Mouse (Mus musculus) CH12.LX (cell line): Measurements from ENCODE around the gene Spata13. TPM values are rescaled to one million over a fixed set of nuclear protein-coding genes. Genes with fewer than 3 reads are reported as not detected.

Source experiments
- DNase-seq: peaks from one replicate; pipeline ENCODE4 v3.0.0-alpha.2; 2013; ENCODE audit errors: extremely low read depth
- H3K27ac ChIP-seq: 2 replicates; pipeline ENCODE4 v1.5.1; 2012; ENCODE audit warnings: low read depth, mild to moderate bottlenecking, control low read depth, moderate library complexity; ENCODE audit not compliant: insufficient read depth
- H3K27me3 ChIP-seq: replicated peaks from 2 replicates; pipeline ENCODE3; 2012; ENCODE audit warnings: inconsistent platforms
- H3K36me3 ChIP-seq, 2 experiments: replicated peaks in 1 of 2; 2 replicates each; pipeline versions ENCODE3 to v1.6.1; 2012; ENCODE audit warnings: inconsistent platforms in 1 of 2, low read length in 1 of 2, mild to moderate bottlenecking in 1 of 2, mixed read lengths in 1 of 2, moderate library complexity in 1 of 2; ENCODE audit not compliant: control insufficient read depth in 1 of 2, insufficient read depth in 1 of 2
- H3K4me1 ChIP-seq, 2 experiments: 2 replicates each; pipeline ENCODE4 v1.6.1; 2012; ENCODE audit warnings: inconsistent platforms in 1 of 2, moderate library complexity in 1 of 2; ENCODE audit not compliant: insufficient read depth in 2 of 2, control insufficient read depth in 1 of 2
- H3K4me2 ChIP-seq: 2 replicates; pipeline ENCODE4 v1.6.1; 2012; ENCODE audit warnings: low read depth, mild to moderate bottlenecking, control low read depth; ENCODE audit not compliant: poor library complexity, insufficient read depth, severe bottlenecking
- H3K4me3 ChIP-seq, 3 experiments: fragments of 150-350 bp in 1 of 3; sonication (generic) in 1 of 3; replicated peaks in 1 of 3; 2 replicates each; pipeline versions ENCODE3 to v1.5.1; 2011 to 2012; ENCODE audit warnings: low read depth in 2 of 3, low read length in 2 of 3, mild to moderate bottlenecking in 2 of 3, moderate library complexity in 2 of 3, control low read depth in 1 of 3, improper control_type of control experiment in 1 of 3, inconsistent platforms in 1 of 3, mixed read lengths in 1 of 3; ENCODE audit not compliant: poor library complexity in 1 of 3
- H3K79me2 ChIP-seq: replicated peaks from 2 replicates; pipeline ENCODE4 v1.6.1; 2012; ENCODE audit warnings: mild to moderate bottlenecking, moderate library complexity; ENCODE audit not compliant: control insufficient read depth, poor library complexity, insufficient read depth, severe bottlenecking; ENCODE audit errors: extremely low read depth
- H3K9ac ChIP-seq: 2 replicates; pipeline ENCODE4 v1.6.1; 2012; ENCODE audit warnings: low read depth, mild to moderate bottlenecking, control low read depth, moderate library complexity; ENCODE audit not compliant: insufficient read depth
- H3K9me3 ChIP-seq: replicated peaks from 2 replicates; pipeline ENCODE3; 2012; ENCODE audit warnings: low read length, inconsistent platforms, mixed read lengths
- BHLHE40 ChIP-seq: IDR thresholded peaks from 2 replicates; pipeline ENCODE4 v1.6.1; 2011; ENCODE audit warnings: mild to moderate bottlenecking, low read depth, low read length, improper control_type of control experiment
- CHD2 ChIP-seq: IDR thresholded peaks from 2 replicates; pipeline ENCODE4 v1.6.1; 2011; ENCODE audit warnings: low read length, improper control_type of control experiment
- ELF1 ChIP-seq: IDR thresholded peaks from 2 replicates; pipeline ENCODE4 v1.6.1; 2014; ENCODE audit warnings: low read depth, mild to moderate bottlenecking, inconsistent platforms, low read length, improper control_type of control experiment
- GABPA ChIP-seq: IDR thresholded peaks from 2 replicates; pipeline ENCODE4 v1.6.1; 2012; ENCODE audit warnings: low read depth, low read length, improper control_type of control experiment, inconsistent platforms; ENCODE audit not compliant: insufficient replicate concordance
- HCFC1 ChIP-seq: IDR thresholded peaks from 2 replicates; pipeline ENCODE4 v1.6.1; 2012; ENCODE audit warnings: low read depth, mild to moderate bottlenecking, inconsistent platforms, low read length, improper control_type of control experiment
- IRF4 ChIP-seq: IDR thresholded peaks from 2 replicates; pipeline ENCODE4 v1.6.1; 2014; ENCODE audit warnings: low read depth, mild to moderate bottlenecking, inconsistent platforms, low read length, improper control_type of control experiment
- JUN ChIP-seq: IDR thresholded peaks from 2 replicates; pipeline ENCODE4 v1.6.1; 2011; ENCODE audit warnings: low read depth, mild to moderate bottlenecking, low read length, improper control_type of control experiment, moderate library complexity; ENCODE audit not compliant: insufficient read depth
- JUND ChIP-seq: conservative IDR thresholded peaks from 2 replicates; pipeline ENCODE4 v1.6.1; 2011; ENCODE audit warnings: low read depth, low read length, improper control_type of control experiment
- MAFK ChIP-seq: IDR thresholded peaks from 2 replicates; pipeline ENCODE4 v1.6.1; 2011; ENCODE audit warnings: low read length, improper control_type of control experiment; ENCODE audit not compliant: insufficient replicate concordance
- MAX ChIP-seq: IDR thresholded peaks from 2 replicates; pipeline ENCODE4 v1.6.1; 2011; ENCODE audit warnings: low read length, improper control_type of control experiment
- MEF2A ChIP-seq: IDR thresholded peaks from 2 replicates; pipeline ENCODE4 v1.6.1; 2014; ENCODE audit warnings: low read depth, mild to moderate bottlenecking, inconsistent platforms, low read length, improper control_type of control experiment, borderline replicate concordance
- NELFE ChIP-seq: IDR thresholded peaks from 2 replicates; pipeline ENCODE4 v1.6.1; 2011; ENCODE audit warnings: low read depth, low read length, improper control_type of control experiment
- NRF1 ChIP-seq: IDR thresholded peaks from 2 replicates; pipeline ENCODE4 v1.6.1; 2014; ENCODE audit warnings: low read depth, mild to moderate bottlenecking, inconsistent platforms, low read length, improper control_type of control experiment, moderate library complexity
- PAX5 ChIP-seq: IDR thresholded peaks from 2 replicates; pipeline ENCODE4 v1.6.1; 2012; ENCODE audit warnings: low read length, inconsistent platforms, mixed read lengths
- POLR2AphosphoS2 ChIP-seq: IDR thresholded peaks from 2 replicates; pipeline ENCODE4 v1.6.1; 2011; ENCODE audit warnings: low read depth, low read length, improper control_type of control experiment
- RAD21 ChIP-seq: IDR thresholded peaks from 2 replicates; pipeline ENCODE4 v1.6.1; 2011; ENCODE audit warnings: low read depth, mild to moderate bottlenecking, low read length, improper control_type of control experiment, moderate library complexity
- SMC3 ChIP-seq: IDR thresholded peaks from 2 replicates; pipeline ENCODE4 v1.6.1; 2011; ENCODE audit warnings: low read depth, low read length, improper control_type of control experiment
- ZC3H11A ChIP-seq: IDR thresholded peaks from 2 replicates; pipeline ENCODE4 v1.6.1; 2012; ENCODE audit warnings: low read depth, mild to moderate bottlenecking, inconsistent platforms, low read length, improper control_type of control experiment
- dilution Hi-C: fragments of 300-500 bp; cut with MboI; formaldehyde crosslinking; loops from 2 replicates; pipeline ENCODE4 v1.14.3; 2020; ENCODE audit warnings: low sequenced_read_pairs; ENCODE audit not compliant: extremely low pct_unique_long_range_greater_than_20kb, extremely low pct_ligation_motif_present
- in situ Hi-C: fragments of 300-500 bp; cut with MboI; formaldehyde crosslinking; loops from 3 replicates; pipeline ENCODE4 v1.14.3; 2019; ENCODE audit warnings: low sequenced_read_pairs, low pct_ligation_motif_present, low pct_unique_long_range_greater_than_20kb, mixed read lengths
- polyA plus RNA-seq: library from polyadenylated mRNA; unstranded; fragments of >175 nt; gene quantifications from 2 replicates; pipeline ENCODE4 v1.2.1, GENCODE M21; 2012; ENCODE audit warnings: low read depth; ENCODE audit not compliant: insufficient read length
- total RNA-seq, 2 experiments: library from RNA; depleted of rRNA; stranded (reverse); fragments of 300-350 nt in 1 of 2; fragments of >200 nt in 1 of 2; gene quantifications; 2 replicates each; pipeline ENCODE4 v1.2.3; 2012 to 2014

Gene Spata13
- total and polyA plus RNA-seq, 3 experiments = 11.6 to 15.9 (median 13.6) TPM

GRCm38 (mm10) chr14:60638159-60638558 lies 4.4 kb downstream of the Spata13 start:
- no peak overlapping the region for H3K9ac ChIP-seq
- H3K27me3 ChIP-seq = peaks cover 16% of the 10 kb centered on the region
- no peak for DNase-seq
- H3K79me2 ChIP-seq = no peaks in the 10 kb centered on the region
- no peak overlapping the region for H3K27ac ChIP-seq
- H3K4me3 ChIP-seq = no peak overlapping the region
- H3K4me1 ChIP-seq = peaks cover 0 to 65% of the 10 kb centered on the region in 2 experiments; a peak in 2 of 4 replicates
- H3K4me2 ChIP-seq = no peak overlapping the region
- no peaks in the 10 kb centered on the region for H3K36me3 ChIP-seq
- no peaks in the 10 kb centered on the region for H3K9me3 ChIP-seq
- in situ Hi-C loops = no loop called here
- dilution Hi-C loops = no loop called here
- TF ChIP-seq ELF1 (no peak), ZC3H11A (no peak), BHLHE40 (no peak), GABPA (no peak)

- H3K79me2 ChIP-seq = no peaks in the 10 kb centered on the region
- H3K9me3 ChIP-seq = no peaks in the 10 kb centered on the region
- TF ChIP-seq HCFC1 (no peak), MAX (no peak), JUND (no peak), SMC3 (no peak), NRF1 (no peak), MAFK (no peak), MEF2A (no peak), CHD2 (no peak), NELFE (no peak), JUN (no peak), RAD21 (no peak), BHLHE40 (no peak), POLR2AphosphoS2 (no peak), PAX5 (no peak), IRF4 (no peak), GABPA (no peak)
- TF ChIP-seq, all 38 proteins: peak for 0
- Histone ChIP-seq H3K9ac (no peak overlapping the region), H3K27ac (no peak overlapping the region), H3K36me3 (no peaks in the 10 kb centered on the region), H3K4me3 (no peak overlapping the region), H3K4me2 (no peak overlapping the region), H3K4me1 (peaks cover 0 to 69% of the 10 kb centered on the region in 2 experiments; a peak in 2 of 4 replicates), H3K27me3 (peaks cover 7% of the 10 kb centered on the region)
- DNase-seq = no peak
- in situ Hi-C loops = no loop called here
- dilution Hi-C loops = no loop called here
Measured at GRCm38 (mm10) chr14:60639195-60639594, 5.4 kb downstream of the Spata13 start.
